10 mouse cellular contexts compared by ENCODE assay signal in genomic region chr19:9026634-9027033, GRCm38 (mm10). TPM values are rescaled to one million over a fixed set of nuclear protein-coding genes. Genes with fewer than 3 reads are reported as not detected.
DNase-seq lines count a peak whose midpoint lies in the region; ATAC-seq lines count a peak whose summit lies in the region.
"Had no signal": no experiment of that assay in that cellular context is flagged by ENCODE, and none has a peak within 500 bp of the region (broad histone marks: within the 10 kb centered on the region; RNA-seq: fewer than 3 reads in every experiment).

No protein-coding gene starts in this region.

- no peaks in the 10 kb centered on the region for H3K9me3 ChIP-seq in hindbrain, embryonic 13.5 days
- no peaks in the 10 kb centered on the region for H3K9me3 ChIP-seq in hindbrain, embryonic 10.5 days
- H3K9me3 ChIP-seq in hindbrain, embryonic 14.5 days (ENCODE audit: control insufficient read depth, low read length): no peaks in the 10 kb centered on the region

- peaks cover 17% of the 10 kb centered on the region for H3K4me1 ChIP-seq in hindbrain, embryonic 13.5 days (replicated peaks)
- peaks cover 9% of the 10 kb centered on the region; the same call in 1 of the 2 replicates for H3K4me1 ChIP-seq in hindbrain, embryonic 10.5 days (replicated peaks)
- H3K4me1 ChIP-seq in hindbrain, embryonic 14.5 days (replicated peaks; ENCODE audit: control insufficient read depth, insufficient read depth, low read length): peaks cover 7% of the 10 kb centered on the region

- no peaks in the 10 kb centered on the region for H3K36me3 ChIP-seq in hindbrain, embryonic 13.5 days
- no peaks in the 10 kb centered on the region for H3K36me3 ChIP-seq in hindbrain, embryonic 10.5 days
- no peaks in the 10 kb centered on the region for H3K36me3 ChIP-seq in hindbrain, embryonic 14.5 days (replicated peaks; ENCODE audit: control insufficient read depth, insufficient read depth)

- no peak overlapping the region for H3K4me2 ChIP-seq in hindbrain, embryonic 13.5 days
- H3K4me2 ChIP-seq in hindbrain, embryonic 14.5 days (replicated peaks): no peak overlapping the region
- H3K4me2 ChIP-seq: heart, embryonic 11.5 days; lung, embryonic 14.5 days had no signal

- DNase-seq in hindbrain, embryonic 10.5 days (ENCODE audit: low spot score): no peak
- DNase-seq in right cerebral cortex, adult 18-20 months: peak; percentile 5
- no peak for DNase-seq in right cerebral cortex, postnatal 14 days
- DNase-seq in hindbrain, embryonic 14.5 days (ENCODE audit: low spot score): peak; percentile 68
- DNase-seq in thymus, postnatal 14 days: no peak
- DNase-seq: cerebellum, adult 11-12 months; lung, embryonic 14.5 days had no signal

- peak; percentile 52; the same call in 1 of the 2 replicates for ATAC-seq in hindbrain, embryonic 13.5 days (ENCODE audit: low FRiP score)
- ATAC-seq in hindbrain, embryonic 14.5 days (ENCODE audit: low FRiP score): peak; percentile 72; the same call in 1 of the 2 replicates
- ATAC-seq in monocyte, adult 5-6 weeks (replicated peaks; ENCODE audit: insufficient number of reproducible peaks, low FRiP score, low TSS enrichment, poor library complexity, severe bottlenecking): no peak

- no peak overlapping the region for H3K9ac ChIP-seq in hindbrain, embryonic 13.5 days
- H3K9ac ChIP-seq in hindbrain, embryonic 14.5 days: no peak overlapping the region
- H3K9ac ChIP-seq: lung, embryonic 14.5 days had no signal

- peak overlapping the region; percentile 64 for H3K27ac ChIP-seq in hindbrain, embryonic 13.5 days
- H3K27ac ChIP-seq in hindbrain, embryonic 10.5 days: no peak overlapping the region
- no peak overlapping the region for H3K27ac ChIP-seq in hindbrain, embryonic 14.5 days

- H3K4me3 ChIP-seq in hindbrain, embryonic 13.5 days: no peak overlapping the region
- no peak overlapping the region for H3K4me3 ChIP-seq in hindbrain, embryonic 10.5 days
- H3K4me3 ChIP-seq in hindbrain, embryonic 14.5 days (replicated peaks; ENCODE audit: low read length): no peak overlapping the region

- 72% methylated on average over 4 of the region's 4 CpGs for WGBS in hindbrain, embryonic 13.5 days
- WGBS in hindbrain, embryonic 10.5 days: 93% methylated on average over 4 of the region's 4 CpGs
- WGBS in hindbrain, embryonic 14.5 days: 62% methylated on average over 4 of the region's 4 CpGs

- H3K27me3 ChIP-seq in hindbrain, embryonic 13.5 days: no peaks in the 10 kb centered on the region
- H3K27me3 ChIP-seq in hindbrain, embryonic 10.5 days (ENCODE audit: insufficient read depth, poor library complexity, severe bottlenecking): no peaks in the 10 kb centered on the region
- no peaks in the 10 kb centered on the region for H3K27me3 ChIP-seq in hindbrain, embryonic 14.5 days (ENCODE audit: control insufficient read depth, insufficient read depth, low read length)

RNA-seq across cellular contexts. Expression of gene Ahnak, which starts 37.5 kb away (rescaled TPM):
- 5.7 and 6.4 TPM in 2 replicates for polyA plus RNA-seq in hindbrain, embryonic 13.5 days (2015; fragmentation: Nextera tagmentation; extraction: Ambion mirVana)
- 8.1 and 11.0 TPM in 2 replicates for polyA plus RNA-seq in hindbrain, embryonic 10.5 days (2016; fragmentation: Nextera tagmentation; extraction: Ambion mirVana)
- polyA plus RNA-seq in hindbrain, embryonic 14.5 days (2014; fragmentation: Nextera tagmentation; extraction: Ambion mirVana): 4.5 and 4.9 TPM in 2 replicates
- 408 to 1,020 TPM (median 414 TPM) in 3 replicates for total RNA-seq in monocyte, adult 5-6 weeks (2017)

RNA-seq across cellular contexts. Expression of gene Eef1g, which starts 59.8 kb away (rescaled TPM):
- 344 and 348 TPM in 2 replicates for polyA plus RNA-seq in hindbrain, embryonic 13.5 days (2015; fragmentation: Nextera tagmentation; extraction: Ambion mirVana)
- polyA plus RNA-seq in hindbrain, embryonic 10.5 days (2016; fragmentation: Nextera tagmentation; extraction: Ambion mirVana): 402 and 497 TPM in 2 replicates
- polyA plus RNA-seq in hindbrain, embryonic 14.5 days (2014; fragmentation: Nextera tagmentation; extraction: Ambion mirVana): 308 and 316 TPM in 2 replicates
- 313 to 352 TPM (median 341 TPM) in 3 replicates for total RNA-seq in monocyte, adult 5-6 weeks (2017)

Comparison
In these comparisons a context has a peak if more than half of its experiments do, and no peak if none do; other contexts are left out.
1. DNase-seq: peak in right cerebral cortex, adult 18-20 months (single experiment) and hindbrain, embryonic 14.5 days (single experiment); none in hindbrain, embryonic 10.5 days (single experiment), right cerebral cortex, postnatal 14 days (single experiment) and thymus, postnatal 14 days (single experiment).